Mouse (Mus musculus) spleen, adult 2 months (tissue): Measurements from ENCODE around the gene Eml1. TPM values are rescaled to one million over a fixed set of nuclear protein-coding genes. Genes with fewer than 3 reads are reported as not detected.

Experiments used
- DNase-seq, 2 experiments: peaks; one replicate each; pipeline versions ENCODE4 v3.0.0 to v3.0.0-alpha.2; 2012 to 2021; ENCODE audit warnings: low spot score in 2 of 2, low read depth in 1 of 2
- H3K27ac ChIP-seq: fragments of 200-500 bp; 2 replicates; pipeline ENCODE4 v1.5.1; 2012; ENCODE audit warnings: low read length, inconsistent platforms; ENCODE audit not compliant: insufficient read depth
- H3K27me3 ChIP-seq: fragments of 200-500 bp; 2 replicates; pipeline ENCODE4 v1.6.1; 2012; ENCODE audit warnings: mild to moderate bottlenecking, moderate library complexity, low read length, inconsistent platforms; ENCODE audit not compliant: control insufficient read depth, insufficient read depth
- H3K36me3 ChIP-seq: fragments of 200-500 bp; 2 replicates; pipeline ENCODE4 v1.6.1; 2012; ENCODE audit warnings: mild to moderate bottlenecking, low read length, inconsistent platforms; ENCODE audit not compliant: control insufficient read depth, insufficient read depth
- H3K4me1 ChIP-seq: fragments of 200-500 bp; 2 replicates; pipeline ENCODE4 v1.6.1; 2011; ENCODE audit warnings: inconsistent platforms; ENCODE audit not compliant: control insufficient read depth, insufficient read depth, insufficient read length
- H3K4me3 ChIP-seq: fragments of 200-500 bp; 2 replicates; pipeline ENCODE4 v1.5.1; 2011; ENCODE audit warnings: mild to moderate bottlenecking, inconsistent platforms; ENCODE audit not compliant: insufficient read depth, insufficient read length; ENCODE audit errors: extremely low read depth
- CTCF ChIP-seq: fragments of 200-500 bp; IDR thresholded peaks from 2 replicates; pipeline ENCODE4 v1.5.1; 2011; ENCODE audit warnings: mild to moderate bottlenecking, inconsistent platforms; ENCODE audit not compliant: insufficient read depth, insufficient read length, insufficient replicate concordance; ENCODE audit errors: extremely low read depth
- POLR2A ChIP-seq: fragments of 200-500 bp; IDR thresholded peaks from 2 replicates; pipeline ENCODE4 v1.6.1; 2011; ENCODE audit warnings: low read depth, low read length, inconsistent platforms
- WGBS: fragments of 180-500 bp; shearing (Covaris S2); methylation state at CpG from one replicate; pipeline ENCODE4 v1.1.7; 2018; 5-methylcytosine and 5-hydroxymethylcytosine counted together
- polyA plus RNA-seq: library from polyadenylated mRNA; depleted of rRNA; stranded (reverse); fragments of >200 nt; gene quantifications from 2 replicates; pipeline ENCODE4 v1.2.3, GENCODE M21; 2012

The Eml1 gene
- polyA plus RNA-seq, 1 experiment, result 9.3 TPM

GRCm38 (mm10) chr12:108444166-108445115 is 73.7 kb downstream of the Eml1 start:
- Histone ChIP-seq H3K36me3 (no peaks in the 10 kb centered on the region), H3K27ac (no peak overlapping the region), H3K4me3 (no peak overlapping the region), H3K27me3 (no peaks in the 10 kb centered on the region), H3K4me1 (no peaks in the 10 kb centered on the region)
- no peak for DNase-seq
- TF ChIP-seq CTCF (no peak), POLR2A (no peak)
- WGBS, result 82% methylated on average over 11 of the region's 11 CpGs

GRCm38 (mm10) chr12:108446721-108447120 is 76.0 kb downstream of the Eml1 start:
- Histone ChIP-seq H3K27ac (no peak overlapping the region), H3K4me3 (no peak overlapping the region), H3K4me1 (no peaks in the 10 kb centered on the region), H3K27me3 (no peaks in the 10 kb centered on the region), H3K36me3 (no peaks in the 10 kb centered on the region)
- 88% methylated on average over 2 of the region's 2 CpGs for WGBS
- no peak for TF ChIP-seq POLR2A
- TF ChIP-seq CTCF, result no peak
- no peak for DNase-seq

GRCm38 (mm10) chr12:108448396-108448795 is 77.6 kb downstream of the Eml1 start:
- Histone ChIP-seq H3K27me3 (no peaks in the 10 kb centered on the region), H3K4me1 (no peaks in the 10 kb centered on the region; the same call in 1 of the 2 replicates)

GRCm38 (mm10) chr12:108449935-108450334 is 79.2 kb downstream of the Eml1 start:
- WGBS, result 44% methylated on average over 11 of the region's 11 CpGs
- H3K36me3 ChIP-seq, result no peaks in the 10 kb centered on the region
- no peak overlapping the region for H3K27ac ChIP-seq
- no peak for TF ChIP-seq CTCF
- no peak for TF ChIP-seq POLR2A
- H3K4me1 ChIP-seq, result no peaks in the 10 kb centered on the region; the same call in 1 of the 2 replicates
- no peak overlapping the region for H3K4me3 ChIP-seq
- no peaks in the 10 kb centered on the region for H3K27me3 ChIP-seq
- DNase-seq, result no peak

More at GRCm38 (mm10) chr12:108448396-108448795, 77.6 kb downstream of the Eml1 start:
- Histone ChIP-seq H3K36me3 (no peaks in the 10 kb centered on the region), H3K4me3 (no peak overlapping the region), H3K27ac (no peak overlapping the region)
- WGBS, result 45% methylated on average over 7 of the region's 7 CpGs
- no peak for DNase-seq
- no peak for TF ChIP-seq CTCF
- no peak for TF ChIP-seq POLR2A

GRCm38 (mm10) chr12:108450546-108450945 is 79.8 kb downstream of the Eml1 start:
- 72% methylated on average over 5 of the region's 5 CpGs for WGBS
- Histone ChIP-seq H3K36me3 (no peaks in the 10 kb centered on the region), H3K27ac (no peak overlapping the region), H3K4me1 (no peaks in the 10 kb centered on the region; the same call in 1 of the 2 replicates), H3K27me3 (no peaks in the 10 kb centered on the region), H3K4me3 (no peak overlapping the region)
- no peak for DNase-seq
- no peak for TF ChIP-seq CTCF
- no peak for TF ChIP-seq POLR2A

- no peak for TF ChIP-seq CTCF
- no peak for TF ChIP-seq POLR2A
- Histone ChIP-seq H3K27ac (no peak overlapping the region), H3K4me3 (no peak overlapping the region), H3K36me3 (no peaks in the 10 kb centered on the region), H3K27me3 (no peaks in the 10 kb centered on the region), H3K4me1 (no peaks in the 10 kb centered on the region; the same call in 1 of the 2 replicates)
- WGBS, result 27% methylated on average over 16 of the region's 16 CpGs
- no peak for DNase-seq
Observed at GRCm38 (mm10) chr12:108452151-108452874, 81.6 kb downstream of the Eml1 start.
